ENCODE assay signal across 8 mouse cellular contexts in genomic region chrX:10714696-10715140, GRCm38 (mm10). TPM values are rescaled to one million over a fixed set of nuclear protein-coding genes. Genes with fewer than 3 reads are reported as not detected.
DNase-seq lines count a peak whose midpoint lies in the region; ATAC-seq and TF ChIP-seq lines count a peak whose summit lies in the region.

Gene Mid1ip1, plus strand, starts transcription at chrX:10715013.

- H3K4me1 ChIP-seq in MEL (ENCODE audit: control insufficient read depth in 1 of 2, insufficient read depth in 2 of 2, low read length in 2 of 2), result peaks cover 2 to 19% of the 10 kb centered on the region in 2 experiments
- peaks cover 18% of the 10 kb centered on the region; the same call in 1 of the 2 replicates for H3K4me1 ChIP-seq in lung, embryonic 15.5 days
- peaks cover 13% of the 10 kb centered on the region for H3K4me1 ChIP-seq in thymus, adult 2 months (replicated peaks; ENCODE audit: control insufficient read depth, insufficient read depth, low read length)

- H3K36me3 ChIP-seq in MEL (ENCODE audit: control insufficient read depth in 1 of 2, insufficient read depth in 2 of 2, low read length in 2 of 2), result peaks cover 0 to 17% of the 10 kb centered on the region in 2 experiments; a peak in 2 of 4 replicates
- no peaks in the 10 kb centered on the region for H3K36me3 ChIP-seq in lung, embryonic 15.5 days
- H3K36me3 ChIP-seq in thymus, adult 2 months (ENCODE audit: control insufficient read depth, insufficient read depth, low read length), result no peaks in the 10 kb centered on the region

- H3K4me2 ChIP-seq in lung, embryonic 15.5 days, result peak within 1 kb of the TSS; percentile 47

- no peaks in the 10 kb centered on the region for H3K27me3 ChIP-seq in MEL (ENCODE audit: control insufficient read depth in 1 of 2, insufficient read depth in 2 of 2, low read length in 2 of 2)
- no peaks in the 10 kb centered on the region for H3K27me3 ChIP-seq in lung, embryonic 15.5 days
- no peaks in the 10 kb centered on the region for H3K27me3 ChIP-seq in thymus, adult 2 months (ENCODE audit: control insufficient read depth, insufficient read depth, low read length)

- H3K9ac ChIP-seq in MEL (ENCODE audit: control insufficient read depth, low read depth, low read length, poor library complexity, severe bottlenecking), result peak within 1 kb of the TSS; percentile 44
- no peak within 1 kb of the TSS for H3K9ac ChIP-seq in lung, embryonic 15.5 days

- peak; percentile 97 for DNase-seq in MEL (ENCODE audit: low read depth, low spot score)
- DNase-seq in cerebellum, adult 9-10 months, result peak; percentile 92
- DNase-seq in forelimb bud, embryonic 11.5 days (ENCODE audit: low read depth, low spot score), result peak; percentile 91
- peak; percentile 58 to 61 for DNase-seq in layer of hippocampus, adult 8-10 months (ENCODE audit: low spot score in 2 of 2)
- DNase-seq in ovary, adult 18-20 months (ENCODE audit: low spot score), result peak; percentile 88
- DNase-seq in thymus, adult 2 months, result peak; percentile 38

- TF ChIP-seq RAD21 in MEL (IDR thresholded peaks at IDR 0.05; ENCODE audit: low read depth, low read length), result no peak

- TF ChIP-seq POLR2A in MEL (IDR thresholded peaks at IDR 0.05; ENCODE audit: control insufficient read depth in 1 of 2, insufficient read depth in 1 of 2, low read depth in 1 of 2, low read length in 2 of 2, poor library complexity in 1 of 2), result peak in 1 of 2 experiments; percentile 39; a peak in 1 of 4 replicates
- TF ChIP-seq POLR2A in thymus, adult 2 months (IDR thresholded peaks at IDR 0.05; ENCODE audit: control insufficient read depth, extremely low read depth, insufficient read depth, low read length, poor library complexity), result no peak

- peak within 1 kb of the TSS; percentile 42 to 60 for H3K4me3 ChIP-seq in MEL (ENCODE audit: control insufficient read depth in 1 of 2, insufficient read depth in 1 of 2, low read depth in 2 of 2, low read length in 2 of 2)
- H3K4me3 ChIP-seq in lung, embryonic 15.5 days, result peak within 1 kb of the TSS; percentile 25
- H3K4me3 ChIP-seq in thymus, adult 2 months (ENCODE audit: control insufficient read depth, insufficient read depth, low read length), result peak within 1 kb of the TSS; percentile 19; the same call in 1 of the 2 replicates

- 18% methylated on average over 12 of the region's 12 CpGs for WGBS in lung, embryonic 15.5 days
- under 1% methylated on average over 12 of the region's 12 CpGs for WGBS in thymus, adult 2 months

- no peak for TF ChIP-seq CTCF in MEL (IDR thresholded peaks at IDR 0.05 in 2 of 3, conservative IDR thresholded peaks at IDR 0.05 in 1 of 3; ENCODE audit: control insufficient read depth in 1 of 3, insufficient read depth in 1 of 3, low read depth in 2 of 3, low read length in 3 of 3, poor library complexity in 1 of 3, severe bottlenecking in 1 of 3)
- TF ChIP-seq CTCF in thymus, adult 2 months (IDR thresholded peaks at IDR 0.05; ENCODE audit: borderline replicate concordance, control insufficient read depth, extremely low read depth, insufficient read depth, low read length, poor library complexity), result no peak

- ATAC-seq in hematopoietic stem cell, adult 5-6 weeks (replicated peaks in 1 of 2; ENCODE audit: insufficient read depth in 1 of 2, low FRiP score in 2 of 2, low TSS enrichment in 1 of 2, low read depth in 1 of 2, poor library complexity in 2 of 2, severe bottlenecking in 2 of 2), result peak; percentile 61 to 70
- ATAC-seq in lung, embryonic 15.5 days (ENCODE audit: borderline replicate concordance, extremely low read depth, low FRiP score, low TSS enrichment), result peak; percentile 69

- TF ChIP-seq EP300 in MEL (IDR thresholded peaks at IDR 0.05; ENCODE audit: low read depth in 1 of 2, low read length in 2 of 2), result peak; percentile 13 to 27; a peak in 3 of 4 replicates

- peaks cover 21% of the 10 kb centered on the region for H3K79me2 ChIP-seq in MEL (ENCODE audit: control insufficient read depth, insufficient read depth, low read length, poor library complexity)

- no peaks in the 10 kb centered on the region for H3K9me3 ChIP-seq in MEL (replicated peaks; ENCODE audit: insufficient read depth, low read length)
- H3K9me3 ChIP-seq in lung, embryonic 15.5 days, result no peaks in the 10 kb centered on the region

- peak within 1 kb of the TSS; percentile 35 for H3K27ac ChIP-seq in MEL (ENCODE audit: control insufficient read depth, low read depth, low read length)
- peak within 1 kb of the TSS; percentile 90 for H3K27ac ChIP-seq in lung, embryonic 15.5 days
- H3K27ac ChIP-seq in thymus, adult 2 months (ENCODE audit: control insufficient read depth, insufficient read depth, low read length), result no peak within 1 kb of the TSS

TF ChIP-seq in MEL, 35 proteins besides CTCF, POLR2A, EP300 and RAD21:
- TF ChIP-seq TCF12 (IDR thresholded peaks at IDR 0.05; ENCODE audit: low read depth, low read length) (no peak; the same call in 1 of the 2 replicates), ZNF384 (IDR thresholded peaks at IDR 0.05; ENCODE audit: low read depth, low read length) (peak; percentile 86), TAL1 (IDR thresholded peaks at IDR 0.05; ENCODE audit: low read length) (no peak), MAFK (IDR thresholded peaks at IDR 0.05; ENCODE audit: borderline replicate concordance, low read depth, low read length) (no peak), ELF1 (IDR thresholded peaks at IDR 0.05; ENCODE audit: low read depth, low read length) (0 out of 2 replicates have a peak, but pooled peaks have one; percentile 27), CHD2 (IDR thresholded peaks at IDR 0.05; ENCODE audit: low read length) (peak; percentile 83), HCFC1 (IDR thresholded peaks at IDR 0.05; ENCODE audit: low read depth, low read length) (peak; percentile 52), MAZ (IDR thresholded peaks at IDR 0.05; ENCODE audit: low read depth, low read length) (no peak), TBP (IDR thresholded peaks at IDR 0.05; ENCODE audit: low read depth, low read length) (no peak), MYB (IDR thresholded peaks at IDR 0.05; ENCODE audit: low read depth, low read length) (no peak), POLR2AphosphoS5 (IDR thresholded peaks at IDR 0.05; ENCODE audit: borderline replicate concordance, low read depth, low read length) (no peak), CHD1 (IDR thresholded peaks at IDR 0.05; ENCODE audit: low read depth, low read length) (peak; percentile 86; the same call in 1 of the 2 replicates), SMC3 (IDR thresholded peaks at IDR 0.05; ENCODE audit: low read depth, low read length) (no peak), UBTF (IDR thresholded peaks at IDR 0.05; ENCODE audit: borderline replicate concordance, insufficient read depth, low read depth, low read length) (no peak), ZMIZ1 (IDR thresholded peaks at IDR 0.05; ENCODE audit: low read depth, low read length) (no peak), MAX (IDR thresholded peaks at IDR 0.05; ENCODE audit: low read length) (no peak), USF1 (IDR thresholded peaks at IDR 0.05; ENCODE audit: low read depth, low read length) (peak; percentile 85), GABPA (IDR thresholded peaks at IDR 0.05; ENCODE audit: low read depth, low read length) (no peak), MEF2A (IDR thresholded peaks at IDR 0.05; ENCODE audit: extremely low read depth, insufficient replicate concordance, low read depth, low read length, poor library complexity, severe bottlenecking) (no peak), ZC3H11A (IDR thresholded peaks at IDR 0.05; ENCODE audit: low read depth, low read length) (no peak), GATA1 (IDR thresholded peaks at IDR 0.05; ENCODE audit: low read depth, low read length) (no peak), MYC (IDR thresholded peaks at IDR 0.05; ENCODE audit: low read depth, low read length) (no peak), KAT2A (conservative IDR thresholded peaks at IDR 0.05; ENCODE audit: low read depth, low read length) (no peak), NRF1 (IDR thresholded peaks at IDR 0.05; ENCODE audit: insufficient read depth, low read depth, low read length, poor library complexity, severe bottlenecking) (no peak), USF2 (IDR thresholded peaks at IDR 0.05; ENCODE audit: borderline replicate concordance in 1 of 2, insufficient read depth in 1 of 2, low read depth in 1 of 2, low read length in 2 of 2) (no peak), BHLHE40 (IDR thresholded peaks at IDR 0.05; ENCODE audit: borderline replicate concordance, low read depth, low read length) (peak; percentile 29; the same call in 1 of the 2 replicates), MXI1 (IDR thresholded peaks at IDR 0.05; ENCODE audit: low read depth, low read length) (peak; percentile 92), POLR2AphosphoS2 (IDR thresholded peaks at IDR 0.05; ENCODE audit: low read length) (no peak), ZKSCAN1 (IDR thresholded peaks at IDR 0.05; ENCODE audit: low read depth, low read length) (no peak), ETS1 (IDR thresholded peaks at IDR 0.05; ENCODE audit: low read depth, low read length) (peak; percentile 74), JUND (IDR thresholded peaks at IDR 0.05; ENCODE audit: low read depth, low read length) (no peak), NELFE (IDR thresholded peaks at IDR 0.05; ENCODE audit: low read depth, low read length) (0 out of 2 replicates have a peak, but pooled peaks have one; percentile 15), SIN3A (IDR thresholded peaks at IDR 0.05; ENCODE audit: low read length) (peak; percentile 98), E2F4 (IDR thresholded peaks at IDR 0.05; ENCODE audit: borderline replicate concordance, low read depth, low read length) (no peak), RCOR1 (IDR thresholded peaks at IDR 0.05; ENCODE audit: low read depth, low read length) (peak; percentile 13; the same call in 1 of the 2 replicates)

RNA-seq across cellular contexts. Expression of gene Mid1ip1, which starts in this region (rescaled TPM):
- 41.2 and 50.5 TPM in 2 replicates for total RNA-seq in MEL (2012; rRNA removed)
- 10 to 100 TPM in 1 of 2 experiments, not detected in 1; 60.1 TPM for polyA plus RNA-seq in MEL (2012; ENCODE audit: insufficient read depth in 1 of 2, insufficient read length in 2 of 2, low read depth in 1 of 2, low replicate concordance in 2 of 2, missing spikeins in 1 of 2)
- 41.5 and 47.7 TPM in 2 replicates for total RNA-seq in hematopoietic stem cell, adult 5-6 weeks (2017)
- total RNA-seq in layer of hippocampus, adult 8-10 months (2022), result 100 to 1,000 TPM in 1 of 4 experiments, 10 to 100 TPM in 3; 75.1 to 115 (median 95.2) TPM
- 115 and 119 TPM in 2 replicates for polyA plus RNA-seq in lung, embryonic 15.5 days (2015; fragmentation: Nextera tagmentation; extraction: Ambion mirVana)
- polyA plus RNA-seq in thymus, adult 2 months (2012; rRNA removed), result 15.3 and 15.6 TPM in 2 replicates

Comparison
In these comparisons a context has a peak if more than half of its experiments do, and no peak if none do; other contexts are left out.
1. DNase-seq: peak in every context shown above with its lines; median percentile 97 in MEL; 92 in cerebellum, adult 9-10 months; 91 in forelimb bud, embryonic 11.5 days; 88 in ovary, adult 18-20 months; 60 in layer of hippocampus, adult 8-10 months; 38 in thymus, adult 2 months.